Mouse (Mus musculus) liver, adult 2 months (tissue): Measurements from ENCODE around the gene Dgki.

Experiments
- CTCF ChIP-seq: fragments of 200-500 bp; IDR thresholded peaks from 2 replicates; pipeline ENCODE4 v1.5.1; 2011; ENCODE audit warnings: low read depth, low read length, control low read depth
- POLR2A ChIP-seq: fragments of 200-500 bp; IDR thresholded peaks from 2 replicates; pipeline ENCODE4 v1.6.1; 2011; ENCODE audit warnings: low read length, control low read depth; ENCODE audit not compliant: insufficient read depth; ENCODE audit errors: extremely low read depth

DNA sequence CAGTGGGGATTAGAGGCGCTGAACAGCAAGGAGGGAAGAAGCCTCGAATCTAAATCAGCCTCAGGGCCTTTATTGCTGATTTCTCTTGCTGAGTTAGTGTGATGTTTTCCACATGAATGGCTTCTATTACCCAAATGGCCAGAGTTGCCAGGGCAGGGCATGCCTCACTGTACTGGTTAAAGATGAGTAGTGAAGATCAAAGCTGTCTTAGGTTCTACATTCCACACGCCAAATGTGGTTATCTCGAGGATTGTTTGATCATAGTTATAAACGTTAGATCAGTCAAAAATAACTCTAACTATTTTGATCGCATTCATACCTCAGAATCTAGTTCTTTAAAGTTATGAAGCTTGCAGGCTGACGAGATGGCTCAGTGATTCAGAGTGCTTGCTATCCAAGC lies 59.8 kb downstream of the Dgki start:
- no peak for TF ChIP-seq POLR2A
- no peak for TF ChIP-seq CTCF
